Mouse (Mus musculus) ES-E14 (cell line): ENCODE measurements around the gene Mcm3ap. TPM values are rescaled to one million over a fixed set of nuclear protein-coding genes. Genes with fewer than 3 reads are reported as not detected.

Source experiments
- DNase-seq: peaks from one replicate; pipeline ENCODE4 v3.0.0-alpha.2; 2013; ENCODE audit warnings: low read depth, low spot score
- H3K27ac ChIP-seq: 2 replicates; pipeline ENCODE4 v1.5.1; 2012; ENCODE audit warnings: low read depth, mild to moderate bottlenecking, low read length, moderate library complexity, mixed read lengths; ENCODE audit not compliant: poor library complexity, insufficient read depth, severe bottlenecking
- H3K36me3 ChIP-seq: 2 replicates; pipeline ENCODE4 v1.6.1; 2012; ENCODE audit warnings: mild to moderate bottlenecking, low read length, moderate library complexity, mixed read lengths; ENCODE audit not compliant: control insufficient read depth, poor library complexity, insufficient read depth, severe bottlenecking
- H3K4me1 ChIP-seq, 2 experiments: fragments of 150-350 bp in 1 of 2; sonication (generic) in 1 of 2; 2 replicates each; pipeline ENCODE4 v1.6.1; 2012; ENCODE audit warnings: low read length in 2 of 2, mild to moderate bottlenecking in 1 of 2, mixed read lengths in 1 of 2; ENCODE audit not compliant: control insufficient read depth in 2 of 2, insufficient read depth in 2 of 2, poor library complexity in 1 of 2
- H3K4me3 ChIP-seq, 2 experiments: fragments of 150-350 bp in 1 of 2; sonication (generic) in 1 of 2; 2 replicates each; pipeline ENCODE4 v1.5.1; 2012; ENCODE audit warnings: low read length in 2 of 2, low read depth in 1 of 2, mild to moderate bottlenecking in 1 of 2, mixed read lengths in 1 of 2; ENCODE audit not compliant: insufficient read depth in 1 of 2, poor library complexity in 1 of 2, severe bottlenecking in 1 of 2
- H3K9ac ChIP-seq: 2 replicates; pipeline ENCODE4 v1.6.1; 2012; ENCODE audit warnings: low read depth, mild to moderate bottlenecking, low read length, mixed read lengths; ENCODE audit not compliant: poor library complexity, insufficient read depth, severe bottlenecking
- H3K9me3 ChIP-seq: fragments of 150-350 bp; sonication (generic); 2 replicates; pipeline ENCODE4 v1.6.1; 2012; ENCODE audit warnings: low read depth, mild to moderate bottlenecking, low read length; ENCODE audit not compliant: control insufficient read depth, insufficient read depth
- CHD2 ChIP-seq: IDR thresholded peaks from 2 replicates; pipeline ENCODE4 v1.6.1; 2014; ENCODE audit warnings: mild to moderate bottlenecking, low read depth, low read length, inconsistent platforms
- HCFC1 ChIP-seq: IDR thresholded peaks from 2 replicates; pipeline ENCODE4 v1.6.1; 2012; ENCODE audit warnings: low read length, inconsistent platforms, borderline replicate concordance; ENCODE audit not compliant: insufficient read depth
- MAFK ChIP-seq: IDR thresholded peaks from 2 replicates; pipeline ENCODE4 v1.6.1; 2014; ENCODE audit warnings: mild to moderate bottlenecking, low read depth, low read length, inconsistent platforms; ENCODE audit not compliant: insufficient read depth
- ZC3H11A ChIP-seq: IDR thresholded peaks from 2 replicates; pipeline ENCODE4 v1.6.1; 2012; ENCODE audit warnings: low read depth, mild to moderate bottlenecking, inconsistent platforms, low read length, borderline replicate concordance
- ZNF384 ChIP-seq: IDR thresholded peaks from 2 replicates; pipeline ENCODE4 v1.6.1; 2012; ENCODE audit warnings: low read depth, low read length, inconsistent platforms
- in situ Hi-C, 2 experiments: fragments of 600-800 bp; cut with MboI; formaldehyde crosslinking; loops; one replicate each; pipeline ENCODE4 v1.15.1; 2025; ENCODE audit warnings: low sequenced_read_pairs in 2 of 2, inconsistent platforms in 1 of 2; ENCODE audit not compliant: unreplicated experiment in 2 of 2
- total RNA-seq: library from RNA; depleted of rRNA; stranded (reverse); fragments of 300-350 nt; gene quantifications from 2 replicates; pipeline ENCODE4 v1.2.3, GENCODE M21; 2012

The Mcm3ap gene
- total RNA-seq, 1 experiment, result 94.6 TPM

GRCm38 (mm10) chr10:76531828-76532227, 63.1 kb downstream of the Mcm3ap start:
- TF ChIP-seq CHD2, result no peak
- no peak for TF ChIP-seq ZNF384
- no peak for TF ChIP-seq HCFC1
- no peak for TF ChIP-seq ZC3H11A
- no peak for TF ChIP-seq MAFK
- Histone ChIP-seq H3K27ac (no peak overlapping the region), H3K4me1 (peaks cover 0 to 6% of the 10 kb centered on the region in 2 experiments; a peak in 2 of 4 replicates), H3K9ac (peak overlapping the region; percentile 82), H3K4me3 (peak overlapping the region; percentile 89 to 98), H3K36me3 (peaks cover 31% of the 10 kb centered on the region), H3K9me3 (no peaks in the 10 kb centered on the region)
- DNase-seq, result no peak
- in situ Hi-C loops, result no loop called here

- peaks cover 64% of the 10 kb centered on the region for H3K36me3 ChIP-seq
- H3K4me3 ChIP-seq, result no peak overlapping the region
- TF ChIP-seq CHD2 (no peak), ZC3H11A (no peak), MAFK (no peak), HCFC1 (no peak), ZNF384 (no peak)
- H3K27ac ChIP-seq, result no peak overlapping the region
- in situ Hi-C loops, result no loop called here
- no peaks in the 10 kb centered on the region for H3K9me3 ChIP-seq
- peaks cover 0 to 5% of the 10 kb centered on the region in 2 experiments; a peak in 2 of 4 replicates for H3K4me1 ChIP-seq
- H3K9ac ChIP-seq, result no peak overlapping the region
- DNase-seq, result no peak
Measured at GRCm38 (mm10) chr10:76535526-76535925, 66.8 kb downstream of the Mcm3ap start.

- no peak for TF ChIP-seq CHD2
- Histone ChIP-seq H3K4me3 (no peak overlapping the region), H3K9ac (no peak overlapping the region), H3K9me3 (no peaks in the 10 kb centered on the region), H3K27ac (no peak overlapping the region), H3K36me3 (peaks cover 82% of the 10 kb centered on the region), H3K4me1 (no peaks in the 10 kb centered on the region)
- no peak for DNase-seq
- in situ Hi-C loops, result no loop called here
Measured at GRCm38 (mm10) chr10:76537619-76538018, 68.9 kb downstream of the Mcm3ap start.

- Histone ChIP-seq H3K27ac (no peak overlapping the region), H3K4me3 (no peak overlapping the region), H3K9me3 (no peaks in the 10 kb centered on the region), H3K36me3 (peaks cover 90% of the 10 kb centered on the region), H3K9ac (no peak overlapping the region), H3K4me1 (no peaks in the 10 kb centered on the region)
- in situ Hi-C loops, result no loop called here
- no peak for TF ChIP-seq MAFK
- TF ChIP-seq HCFC1, result no peak
- TF ChIP-seq CHD2, result no peak
- no peak for TF ChIP-seq ZC3H11A
- TF ChIP-seq ZNF384, result no peak
- no peak for DNase-seq
Measured at GRCm38 (mm10) chr10:76541336-76542085, 72.8 kb downstream of the Mcm3ap start.
